Mouse (Mus musculus) cerebellum, adult 2 months (tissue): ENCODE data around the gene Tlr9.

Experiments used
- CTCF ChIP-seq: fragments of 200-500 bp; IDR thresholded peaks from 2 replicates; pipeline ENCODE4 v1.5.1; 2011; ENCODE audit warnings: low read depth, mild to moderate bottlenecking, control low read depth, low read length, moderate library complexity, borderline replicate concordance; ENCODE audit not compliant: insufficient read depth
- POLR2A ChIP-seq: fragments of 200-500 bp; IDR thresholded peaks from 2 replicates; pipeline ENCODE4 v1.6.1; 2011; ENCODE audit warnings: low read length, control low read depth, borderline replicate concordance; ENCODE audit not compliant: insufficient read depth

DNA sequence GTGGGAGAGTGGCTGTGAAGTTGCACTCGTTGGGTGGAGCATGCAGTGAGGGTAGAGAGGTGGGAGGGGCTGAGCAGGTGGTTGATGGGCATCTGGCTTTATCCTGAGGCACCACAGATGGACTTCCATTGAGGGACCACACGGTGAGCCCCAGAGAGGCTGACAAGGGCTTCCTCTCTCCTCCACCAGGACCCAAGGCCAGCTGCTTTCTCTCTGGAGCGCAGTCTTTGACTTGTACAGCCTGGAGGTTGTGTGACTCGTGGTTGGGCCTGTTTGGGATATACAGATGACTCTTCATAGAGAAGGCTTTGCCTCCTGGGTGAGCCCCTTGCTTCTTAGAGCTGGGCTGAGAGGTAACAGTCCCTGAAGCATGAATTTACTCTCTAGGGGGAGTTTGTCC lies 46.0 kb downstream of the Tlr9 start:
- TF ChIP-seq CTCF (no peak), POLR2A (no peak)
